ENCODE assay signal across 12 mouse cellular contexts in the genomic region with DNA sequence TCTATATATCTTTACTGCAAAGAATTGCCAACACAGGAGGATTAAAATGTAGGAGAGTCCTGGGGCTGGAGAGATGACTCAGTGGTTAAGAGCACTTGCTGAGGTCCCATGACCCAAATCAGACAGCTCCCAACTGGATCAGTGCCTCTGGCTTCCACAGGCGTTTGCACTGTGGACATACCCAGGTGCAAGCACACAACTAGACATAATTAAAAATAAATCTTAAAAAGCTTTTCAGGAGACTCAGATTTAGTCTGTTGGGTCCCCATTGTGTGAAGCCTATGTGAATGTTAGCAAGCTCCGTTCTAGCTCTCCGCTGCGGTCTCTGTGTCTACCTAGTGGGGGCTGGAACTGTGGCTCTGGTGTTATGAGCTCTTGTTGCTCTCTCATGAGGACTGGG. TPM values are rescaled to one million over a fixed set of nuclear protein-coding genes. Genes with fewer than 3 reads are reported as not detected.
DNase-seq lines count a peak whose midpoint lies in the region; ATAC-seq and TF ChIP-seq lines count a peak whose summit lies in the region.
"Had no signal": no experiment of that assay in that cellular context is flagged by ENCODE, and none has a peak within 500 bp of the region (broad histone marks: within the 10 kb centered on the region; RNA-seq: fewer than 3 reads in every experiment).

No protein-coding gene starts in this region.

- H3K27me3 ChIP-seq in heart, embryonic 12.5 days (replicated peaks), result no peaks in the 10 kb centered on the region
- H3K27me3 ChIP-seq in kidney, postnatal 0 days (ENCODE audit: insufficient read depth, low read length), result no peaks in the 10 kb centered on the region
- peaks cover 4% of the 10 kb centered on the region; the same call in 1 of the 2 replicates for H3K27me3 ChIP-seq in hindbrain, postnatal 0 days (ENCODE audit: insufficient read depth, low read length)
- H3K27me3 ChIP-seq: Patski had no signal

- no peak overlapping the region for H3K4me3 ChIP-seq in heart, embryonic 12.5 days
- peak overlapping the region; percentile 61; the same call in 1 of the 2 replicates for H3K4me3 ChIP-seq in kidney, postnatal 0 days (replicated peaks; ENCODE audit: low read depth, low read length)
- H3K4me3 ChIP-seq in hindbrain, postnatal 0 days (ENCODE audit: low read length), result no peak overlapping the region

- 88% methylated on average over 4 of the region's 4 CpGs for WGBS in heart, embryonic 12.5 days
- 85% methylated on average over 4 of the region's 4 CpGs for WGBS in kidney, postnatal 0 days
- WGBS in hindbrain, postnatal 0 days, result 88% methylated on average over 4 of the region's 4 CpGs

- H3K9me3 ChIP-seq in heart, embryonic 12.5 days (replicated peaks), result 0 out of 2 replicates have a peak, but pooled peaks cover 4% of the 10 kb centered on the region
- H3K9me3 ChIP-seq in kidney, postnatal 0 days (replicated peaks; ENCODE audit: low read length), result no peaks in the 10 kb centered on the region
- no peaks in the 10 kb centered on the region for H3K9me3 ChIP-seq in hindbrain, postnatal 0 days (ENCODE audit: low read length)

- peaks cover 32% of the 10 kb centered on the region for H3K4me1 ChIP-seq in heart, embryonic 12.5 days (replicated peaks)
- peaks cover 30% of the 10 kb centered on the region for H3K4me1 ChIP-seq in kidney, postnatal 0 days (replicated peaks; ENCODE audit: insufficient read depth, low read length)
- 0 out of 2 replicates have a peak, but pooled peaks cover 5% of the 10 kb centered on the region for H3K4me1 ChIP-seq in hindbrain, postnatal 0 days (ENCODE audit: insufficient read depth, low read length)

- no peak for TF ChIP-seq CTCF in kidney, postnatal 0 days (IDR thresholded peaks at IDR 0.05; ENCODE audit: low read depth)
- TF ChIP-seq CTCF in hindbrain, postnatal 0 days (IDR thresholded peaks at IDR 0.05; ENCODE audit: low read depth), result no peak

- peaks cover 3% of the 10 kb centered on the region; the same call in 1 of the 2 replicates for H3K36me3 ChIP-seq in heart, embryonic 12.5 days
- H3K36me3 ChIP-seq in kidney, postnatal 0 days (ENCODE audit: insufficient read depth, low read length), result no peaks in the 10 kb centered on the region
- no peaks in the 10 kb centered on the region for H3K36me3 ChIP-seq in hindbrain, postnatal 0 days (ENCODE audit: insufficient read depth, low read length)

- H3K27ac ChIP-seq in heart, embryonic 12.5 days (ENCODE audit: poor library complexity, severe bottlenecking), result no peak overlapping the region
- H3K27ac ChIP-seq in kidney, postnatal 0 days, result no peak overlapping the region
- H3K27ac ChIP-seq in hindbrain, postnatal 0 days, result no peak overlapping the region

- peak overlapping the region; percentile 84; the same call in 1 of the 2 replicates for H3K4me2 ChIP-seq in heart, embryonic 12.5 days
- peak overlapping the region; percentile 62; the same call in 1 of the 2 replicates for H3K4me2 ChIP-seq in kidney, postnatal 0 days (ENCODE audit: low read length)
- peak overlapping the region; percentile 99; the same call in 1 of the 2 replicates for H3K4me2 ChIP-seq in hindbrain, postnatal 0 days (ENCODE audit: low read depth, low read length)

- no peak for DNase-seq in heart, adult 9 months (ENCODE audit: low spot score in 2 of 2)
- no peak for DNase-seq in kidney, postnatal 0 days (ENCODE audit: low spot score)
- no peak for DNase-seq in kidney, postnatal 14 days
- DNase-seq in NIH3T3 (ENCODE audit: low read depth), result peak; percentile 36
- DNase-seq in hindbrain, postnatal 0 days (ENCODE audit: low spot score), result no peak
- DNase-seq in urinary bladder, postnatal 4 days (ENCODE audit: low spot score in 2 of 2), result no peak
- DNase-seq in adrenal gland, adult 18-20 months (ENCODE audit: low spot score in 2 of 2), result no peak
- DNase-seq: cerebellum, adult 18-20 months; layer of hippocampus, adult 9-11 months had no signal

- ATAC-seq in heart, embryonic 12.5 days (ENCODE audit: insufficient number of reproducible peaks, low FRiP score), result no peak
- no peak for ATAC-seq in kidney, postnatal 0 days (replicated peaks; ENCODE audit: low FRiP score, low read depth)
- ATAC-seq in hindbrain, postnatal 0 days, result no peak
- ATAC-seq: CD4-positive, CD25-positive, alpha-beta regulatory T cell, adult 4 months; Patski had no signal

- H3K9ac ChIP-seq in heart, embryonic 12.5 days, result no peak overlapping the region
- H3K9ac ChIP-seq in kidney, postnatal 0 days (ENCODE audit: low read depth, low read length), result no peak overlapping the region
- no peak overlapping the region for H3K9ac ChIP-seq in hindbrain, postnatal 0 days (replicated peaks; ENCODE audit: low read length)

RNA-seq across cellular contexts. Expression of a gene that starts 1.8 kb away (rescaled TPM):
- 22.3 and 24.4 TPM in 2 replicates for polyA plus RNA-seq in heart, embryonic 12.5 days (2016; fragmentation: Nextera tagmentation; extraction: Ambion mirVana)
- polyA plus RNA-seq in kidney, postnatal 0 days (2015; fragmentation: Nextera tagmentation; extraction: Ambion mirVana), result 51.5 and 58.4 TPM in 2 replicates
- 32.1 and 33.5 TPM in 2 replicates for total RNA-seq in hindbrain, postnatal 0 days (2014; rRNA removed)
- polyA plus RNA-seq in hindbrain, postnatal 0 days (2015; fragmentation: Nextera tagmentation; extraction: Ambion mirVana), result 14.7 and 15.3 TPM in 2 replicates
- total RNA-seq in adrenal gland, adult 18-20 months (2021), result 10 to 100 TPM; 22.4 to 31.0 TPM
